Mouse (Mus musculus): Measurements from ENCODE around the gene Adamtsl3. TPM values are rescaled to one million over a fixed set of nuclear protein-coding genes. Genes with fewer than 3 reads are reported as not detected.

The Adamtsl3 gene
- polyA plus RNA-seq, 1 experiment from 2014 or later: 0.63 TPM

- no peaks in the 10 kb centered on the region for H3K4me1 ChIP-seq (replicated peaks)
- H3K36me3 ChIP-seq: no peaks in the 10 kb centered on the region
- H3K4me2 ChIP-seq (replicated peaks): no peak overlapping the region
- H3K27me3 ChIP-seq (replicated peaks): no peaks in the 10 kb centered on the region
- no peak overlapping the region for H3K27ac ChIP-seq
- no peak for ATAC-seq
- no peak overlapping the region for H3K9ac ChIP-seq
- no peak overlapping the region for H3K4me3 ChIP-seq (replicated peaks)
- WGBS: 78% methylated on average over 6 of the region's 6 CpGs
- no peaks in the 10 kb centered on the region for H3K9me3 ChIP-seq
These were observed 209.0 kb downstream of the Adamtsl3 start for GRCm38 (mm10) chr7:82544390-82544919.

- Histone ChIP-seq H3K36me3 (no peaks in the 10 kb centered on the region), H3K27me3 (replicated peaks) (no peaks in the 10 kb centered on the region), H3K9ac (no peak overlapping the region), H3K4me3 (replicated peaks) (no peak overlapping the region), H3K4me1 (replicated peaks) (no peaks in the 10 kb centered on the region), H3K27ac (no peak overlapping the region), H3K9me3 (no peaks in the 10 kb centered on the region), H3K4me2 (replicated peaks) (no peak overlapping the region)
- ATAC-seq: no peak
- 77% methylated on average over 1 of the region's 1 CpGs for WGBS
These were observed 216.5 kb downstream of the Adamtsl3 start for GRCm38 (mm10) chr7:82552005-82552404.

GRCm38 (mm10) chr7:82555803-82556202 lies 220.3 kb downstream of the Adamtsl3 start:
- Histone ChIP-seq H3K27me3 (replicated peaks) (no peaks in the 10 kb centered on the region), H3K4me1 (replicated peaks) (no peaks in the 10 kb centered on the region), H3K9ac (no peak overlapping the region), H3K27ac (no peak overlapping the region), H3K4me2 (replicated peaks) (no peak overlapping the region), H3K36me3 (no peaks in the 10 kb centered on the region), H3K4me3 (replicated peaks) (no peak overlapping the region), H3K9me3 (no peaks in the 10 kb centered on the region)
- WGBS: 67% methylated on average over 5 of the region's 5 CpGs
- ATAC-seq: no peak

- ATAC-seq: no peak
- WGBS: 90% methylated on average over 10 of the region's 10 CpGs
These were observed 220.9 kb downstream of the Adamtsl3 start for GRCm38 (mm10) chr7:82556417-82556816.

GRCm38 (mm10) chr7:82557111-82557510 lies 221.6 kb downstream of the Adamtsl3 start:
- Histone ChIP-seq H3K9ac (no peak overlapping the region), H3K9me3 (no peaks in the 10 kb centered on the region), H3K4me3 (replicated peaks) (no peak overlapping the region), H3K4me2 (replicated peaks) (no peak overlapping the region), H3K27me3 (replicated peaks) (no peaks in the 10 kb centered on the region), H3K4me1 (replicated peaks) (no peaks in the 10 kb centered on the region), H3K36me3 (no peaks in the 10 kb centered on the region), H3K27ac (no peak overlapping the region)
- WGBS: 69% methylated on average over 11 of the region's 11 CpGs
- ATAC-seq: no peak

More at GRCm38 (mm10) chr7:82556417-82556816, 220.9 kb downstream of the Adamtsl3 start:
- Histone ChIP-seq H3K9me3 (no peaks in the 10 kb centered on the region), H3K4me2 (replicated peaks) (no peak overlapping the region), H3K27ac (no peak overlapping the region), H3K4me3 (replicated peaks) (no peak overlapping the region), H3K9ac (no peak overlapping the region), H3K27me3 (replicated peaks) (no peaks in the 10 kb centered on the region), H3K4me1 (replicated peaks) (no peaks in the 10 kb centered on the region), H3K36me3 (no peaks in the 10 kb centered on the region)

- no peak overlapping the region for H3K27ac ChIP-seq
- no peak for ATAC-seq
- H3K9ac ChIP-seq: no peak overlapping the region
- no peaks in the 10 kb centered on the region for H3K9me3 ChIP-seq
- WGBS: 48% methylated on average over 8 of the region's 8 CpGs
- no peaks in the 10 kb centered on the region for H3K4me1 ChIP-seq (replicated peaks)
- no peak overlapping the region for H3K4me2 ChIP-seq (replicated peaks)
- H3K27me3 ChIP-seq (replicated peaks): no peaks in the 10 kb centered on the region
- H3K36me3 ChIP-seq: no peaks in the 10 kb centered on the region
- H3K4me3 ChIP-seq (replicated peaks): no peak overlapping the region
These were observed 231.2 kb downstream of the Adamtsl3 start for GRCm38 (mm10) chr7:82566688-82567087.

- no peaks in the 10 kb centered on the region for H3K9me3 ChIP-seq
- no peak overlapping the region for H3K4me2 ChIP-seq (replicated peaks)
- no peaks in the 10 kb centered on the region for H3K36me3 ChIP-seq
- no peak overlapping the region for H3K4me3 ChIP-seq (replicated peaks)
- H3K27ac ChIP-seq: no peak overlapping the region
- H3K9ac ChIP-seq: no peak overlapping the region
- H3K4me1 ChIP-seq (replicated peaks): no peaks in the 10 kb centered on the region
- no peaks in the 10 kb centered on the region for H3K27me3 ChIP-seq (replicated peaks)
- 76% methylated on average over 3 of the region's 3 CpGs for WGBS
- no peak for ATAC-seq
These were observed 232.3 kb downstream of the Adamtsl3 start for GRCm38 (mm10) chr7:82567811-82568210.

GRCm38 (mm10) chr7:82572981-82573380 lies 237.5 kb downstream of the Adamtsl3 start:
- Histone ChIP-seq H3K27me3 (replicated peaks) (no peaks in the 10 kb centered on the region), H3K27ac (no peak overlapping the region), H3K36me3 (no peaks in the 10 kb centered on the region), H3K4me3 (replicated peaks) (no peak overlapping the region), H3K4me2 (replicated peaks) (no peak overlapping the region), H3K4me1 (replicated peaks) (no peaks in the 10 kb centered on the region), H3K9ac (no peak overlapping the region), H3K9me3 (no peaks in the 10 kb centered on the region)
- WGBS: 32% methylated on average over 1 of the region's 1 CpGs
- ATAC-seq: no peak

- Histone ChIP-seq H3K4me2 (replicated peaks) (no peak overlapping the region), H3K27me3 (replicated peaks) (no peaks in the 10 kb centered on the region), H3K9me3 (no peaks in the 10 kb centered on the region), H3K36me3 (no peaks in the 10 kb centered on the region), H3K9ac (no peak overlapping the region), H3K4me1 (replicated peaks) (no peaks in the 10 kb centered on the region), H3K27ac (no peak overlapping the region), H3K4me3 (replicated peaks) (no peak overlapping the region)
- ATAC-seq: no peak
- 78% methylated on average over 3 of the region's 3 CpGs for WGBS
These were observed 244.5 kb downstream of the Adamtsl3 start for GRCm38 (mm10) chr7:82580007-82580406.

- WGBS: 69% methylated on average over 5 of the region's 5 CpGs
These were observed 246.3 kb downstream of the Adamtsl3 start for GRCm38 (mm10) chr7:82581802-82582201.

GRCm38 (mm10) chr7:82582534-82582933 lies 247.0 kb downstream of the Adamtsl3 start:
- ATAC-seq: no peak
- Histone ChIP-seq H3K9ac (no peak overlapping the region), H3K27me3 (replicated peaks) (no peaks in the 10 kb centered on the region), H3K36me3 (no peaks in the 10 kb centered on the region), H3K27ac (no peak overlapping the region), H3K9me3 (no peaks in the 10 kb centered on the region), H3K4me1 (replicated peaks) (no peaks in the 10 kb centered on the region), H3K4me3 (replicated peaks) (no peak overlapping the region), H3K4me2 (replicated peaks) (no peak overlapping the region)
- 82% methylated on average over 4 of the region's 4 CpGs for WGBS

More at GRCm38 (mm10) chr7:82581802-82582201, 246.3 kb downstream of the Adamtsl3 start:
- H3K4me3 ChIP-seq (replicated peaks): no peak overlapping the region
- H3K27ac ChIP-seq: no peak overlapping the region
- H3K4me2 ChIP-seq (replicated peaks): no peak overlapping the region
- no peaks in the 10 kb centered on the region for H3K4me1 ChIP-seq (replicated peaks)
- no peak overlapping the region for H3K9ac ChIP-seq
- H3K36me3 ChIP-seq: no peaks in the 10 kb centered on the region
- H3K27me3 ChIP-seq (replicated peaks): no peaks in the 10 kb centered on the region
- H3K9me3 ChIP-seq: no peaks in the 10 kb centered on the region
- ATAC-seq: no peak

- WGBS: 60% methylated on average over 6 of the region's 6 CpGs
- ATAC-seq: no peak
These were observed 255.4 kb downstream of the Adamtsl3 start for GRCm38 (mm10) chr7:82590931-82591330.

GRCm38 (mm10) chr7:82602008-82602407 lies 266.5 kb downstream of the Adamtsl3 start:
- WGBS: 76% methylated on average over 4 of the region's 4 CpGs
- ATAC-seq: no peak

More at GRCm38 (mm10) chr7:82590931-82591330, 255.4 kb downstream of the Adamtsl3 start:
- Histone ChIP-seq H3K27me3 (replicated peaks) (no peaks in the 10 kb centered on the region), H3K4me1 (replicated peaks) (no peaks in the 10 kb centered on the region), H3K27ac (no peak overlapping the region), H3K9me3 (no peaks in the 10 kb centered on the region), H3K9ac (no peak overlapping the region), H3K4me3 (replicated peaks) (no peak overlapping the region), H3K36me3 (no peaks in the 10 kb centered on the region), H3K4me2 (replicated peaks) (no peak overlapping the region)

More at GRCm38 (mm10) chr7:82602008-82602407, 266.5 kb downstream of the Adamtsl3 start:
- Histone ChIP-seq H3K36me3 (no peaks in the 10 kb centered on the region), H3K27ac (no peak overlapping the region), H3K4me3 (replicated peaks) (no peak overlapping the region), H3K27me3 (replicated peaks) (no peaks in the 10 kb centered on the region), H3K4me2 (replicated peaks) (no peak overlapping the region), H3K4me1 (replicated peaks) (no peaks in the 10 kb centered on the region), H3K9me3 (no peaks in the 10 kb centered on the region), H3K9ac (no peak overlapping the region)

All from intestine, embryonic 15.5 days (tissue).